In genomic region chr1:133306842-133307241, GRCm38 (mm10) we compare ENCODE assay signal across 10 mouse cellular contexts. TPM values are rescaled to one million over a fixed set of nuclear protein-coding genes. Genes with fewer than 3 reads are reported as not detected.
A peak's percentile ranks its signal among the peaks of the same experiment; 100 is the strongest.
DNase-seq lines count a peak whose midpoint lies in the region; ATAC-seq and TF ChIP-seq lines count a peak whose summit lies in the region.
"Had no signal": no experiment of that assay in that cellular context is flagged by ENCODE, and none has a peak within 500 bp of the region (broad histone marks: within the 10 kb centered on the region; RNA-seq: fewer than 3 reads in every experiment).

No protein-coding gene starts in this region.

- intact Hi-C loops in gastrocnemius, postnatal 14 days (cut with DNase I; ENCODE audit: low total_unique reads) = no loop called here

- peak; percentile 81 for ATAC-seq in common myeloid progenitor, adult 5-6 weeks (replicated peaks; ENCODE audit: low read depth, poor library complexity, severe bottlenecking)

- 4% methylated on average over 4 of the region's 4 CpGs for WGBS in lung, adult 2 months

- no peak overlapping the region for H3K4me3 ChIP-seq in lung, adult 2 months (replicated peaks; ENCODE audit: extremely low read depth, low read depth, low read length)

- no peaks in the 10 kb centered on the region; the same call in 1 of the 2 replicates for H3K4me1 ChIP-seq in lung, adult 2 months (ENCODE audit: control insufficient read depth, insufficient read depth, low read length)

- TF ChIP-seq CTCF in lung, adult 2 months (IDR thresholded peaks at IDR 0.05; ENCODE audit: insufficient read depth, low read length) = peak; percentile 76

- TF ChIP-seq POLR2A in lung, adult 2 months (IDR thresholded peaks at IDR 0.05; ENCODE audit: borderline replicate concordance, extremely low read depth, low read depth, low read length) = no peak

- peak; percentile 69 for DNase-seq in A20 (ENCODE audit: low read depth, low spot score)
- DNase-seq in R1 (ENCODE audit: low read depth, low spot score) = peak; percentile 70
- peak; percentile 80 for DNase-seq in gastrocnemius, postnatal 14 days
- peak; percentile 88 for DNase-seq in kidney, postnatal 14 days
- DNase-seq in lung, adult 2 months = peak; percentile 73
- DNase-seq in ovary, postnatal 14 days (ENCODE audit: low spot score) = peak; percentile 84
- peak; percentile 74 for DNase-seq in thymus, postnatal 25 days

RNA-seq across cellular contexts. Expression of gene Golt1a, which starts 2.8 kb away (rescaled TPM):
- total RNA-seq in common myeloid progenitor, adult 5-6 weeks (2017) = not detected in 2 replicates
- not detected for total RNA-seq in gastrocnemius, postnatal 14 days (2021)
- polyA plus RNA-seq in lung, adult 2 months (2012; rRNA removed) = 1.1 and 1.3 TPM in 2 replicates

RNA-seq across cellular contexts. Expression of gene Kiss1, which starts 14.8 kb away (rescaled TPM):
- total RNA-seq in common myeloid progenitor, adult 5-6 weeks (2017) = not detected in 2 replicates
- not detected for total RNA-seq in gastrocnemius, postnatal 14 days (2021)
- 0.56 and 0.81 TPM in 2 replicates for polyA plus RNA-seq in lung, adult 2 months (2012; rRNA removed)
- polyA plus RNA-seq: stomach, embryonic 16.5 days had no signal

RNA-seq across cellular contexts. Expression of gene Ren1, which starts 43.5 kb away (rescaled TPM):
- not detected in 2 replicates for total RNA-seq in common myeloid progenitor, adult 5-6 weeks (2017)
- not detected for total RNA-seq in gastrocnemius, postnatal 14 days (2021)
- polyA plus RNA-seq in lung, adult 2 months (2012; rRNA removed) = 0.07 TPM in 2 replicates
- polyA plus RNA-seq: frontal cortex, adult 2 months had no signal

RNA-seq across cellular contexts. Expression of gene Etnk2, which starts 56.5 kb away (rescaled TPM):
- not detected in 2 replicates for total RNA-seq in common myeloid progenitor, adult 5-6 weeks (2017)
- under 1 TPM; 0.13 to 0.23 TPM for total RNA-seq in gastrocnemius, postnatal 14 days (2021)
- 0.59 and 0.93 TPM in 2 replicates for polyA plus RNA-seq in lung, adult 2 months (2012; rRNA removed)
